Mouse (Mus musculus) liver (tissue): Measurements from ENCODE around the gene Armh3.

Experiments
- DNase-seq: peaks from one replicate; pipeline ENCODE4 v3.0.0-alpha.2; 2020; ENCODE audit warnings: mixed read lengths

Armh3 gene

GRCm38 (mm10) chr19:45997785-45998693 is at the start of gene Armh3:
Gene Armh3, minus strand, starts transcription at chr19:45998488.
- DNase-seq: peak; percentile 92

GRCm38 (mm10) chr19:46047426-46047825 is 49.1 kb upstream of the Armh3 start:
- DNase-seq: no peak

- no peak for DNase-seq
These were observed 48.3 kb upstream of the Armh3 start for GRCm38 (mm10) chr19:46046621-46047025.

- peak; percentile 50 for DNase-seq
These were observed 47.5 kb upstream of the Armh3 start for GRCm38 (mm10) chr19:46045696-46046311.

- DNase-seq: peak; percentile 85
These were observed 46.9 kb upstream of the Armh3 start, which contains the start of gene Ldb1 for GRCm38 (mm10) chr19:46044993-46045695. Gene Ldb1, minus strand, starts transcription at chr19:46045214.

- DNase-seq: no peak
These were observed 46.1 kb upstream of the Armh3 start, which contains the start of gene Pprc1 for GRCm38 (mm10) chr19:46044271-46044992. Gene Pprc1, plus strand, starts transcription at chr19:46044886.

GRCm38 (mm10) chr19:46043380-46043779 is 45.1 kb upstream of the Armh3 start:
- no peak for DNase-seq

GRCm38 (mm10) chr19:46042476-46043011 is 44.3 kb upstream of the Armh3 start:
- DNase-seq: peak; percentile 63

- peak; percentile 76 for DNase-seq
These were observed 43.7 kb upstream of the Armh3 start for GRCm38 (mm10) chr19:46041933-46042475.

GRCm38 (mm10) chr19:46041299-46041932 is 43.1 kb upstream of the Armh3 start:
- DNase-seq: no peak

GRCm38 (mm10) chr19:46040149-46040902 is 42.0 kb upstream of the Armh3 start:
- no peak for DNase-seq

- peak; percentile 96 for DNase-seq
These were observed 41.2 kb upstream of the Armh3 start for GRCm38 (mm10) chr19:46039478-46039877.

- DNase-seq: peak; percentile 45
These were observed 40.6 kb upstream of the Armh3 start for GRCm38 (mm10) chr19:46038851-46039260.

- DNase-seq: peak; percentile 68
These were observed 39.9 kb upstream of the Armh3 start for GRCm38 (mm10) chr19:46037925-46038850.

GRCm38 (mm10) chr19:46037243-46037924 is 39.1 kb upstream of the Armh3 start:
- DNase-seq: peak; percentile 85

- peak; percentile 71 for DNase-seq
These were observed 38.4 kb upstream of the Armh3 start for GRCm38 (mm10) chr19:46036477-46037242.

- no peak for DNase-seq
These were observed 37.7 kb upstream of the Armh3 start for GRCm38 (mm10) chr19:46035971-46036370.

GRCm38 (mm10) chr19:46033911-46034310 is 35.6 kb upstream of the Armh3 start:
- DNase-seq: no peak
